8 mouse cellular contexts compared by ENCODE assay signal in the genomic region with DNA sequence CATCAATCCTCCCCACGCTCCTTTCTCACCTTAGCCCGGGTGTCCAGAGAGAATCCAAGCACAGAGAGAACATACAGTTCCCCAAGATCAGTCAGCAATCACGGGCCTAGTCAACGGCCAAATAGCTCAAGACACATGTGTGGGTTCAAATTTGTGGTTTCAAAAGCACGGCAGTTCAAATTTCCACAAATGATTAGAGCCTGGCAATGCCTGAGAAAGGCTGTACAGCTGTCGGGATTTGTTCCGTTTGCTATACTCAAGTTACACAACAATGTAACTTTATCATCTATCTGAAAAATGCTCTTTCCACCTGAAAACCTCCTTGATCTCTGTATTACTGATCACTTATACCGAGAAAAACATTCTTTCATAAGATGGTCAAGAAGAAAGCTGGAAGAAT. TPM values are rescaled to one million over a fixed set of nuclear protein-coding genes. Genes with fewer than 3 reads are reported as not detected.
DNase-seq lines count a peak whose midpoint lies in the region; ATAC-seq lines count a peak whose summit lies in the region.

No protein-coding gene starts in this region.

- peak overlapping the region; percentile 90 for H3K4me2 ChIP-seq in kidney, embryonic 16.5 days (replicated peaks; ENCODE audit: low read depth, low read length)
- H3K4me2 ChIP-seq in intestine, embryonic 16.5 days (ENCODE audit: low read depth, low read length), result peak overlapping the region; percentile 97
- H3K4me2 ChIP-seq in neural tube, embryonic 12.5 days (replicated peaks), result peak overlapping the region; percentile 96

- peak overlapping the region; percentile 44; the same call in 1 of the 2 replicates for H3K9ac ChIP-seq in kidney, embryonic 16.5 days (replicated peaks; ENCODE audit: low read length)
- peak overlapping the region; percentile 55; the same call in 1 of the 2 replicates for H3K9ac ChIP-seq in intestine, embryonic 16.5 days (ENCODE audit: low read depth, low read length)
- H3K9ac ChIP-seq in neural tube, embryonic 12.5 days, result no peak overlapping the region

- peaks cover 7% of the 10 kb centered on the region; the same call in 1 of the 2 replicates for H3K9me3 ChIP-seq in kidney, embryonic 16.5 days (ENCODE audit: low read length)
- peaks cover 6% of the 10 kb centered on the region for H3K9me3 ChIP-seq in forebrain, embryonic 10.5 days
- no peaks in the 10 kb centered on the region for H3K9me3 ChIP-seq in intestine, embryonic 16.5 days (ENCODE audit: control insufficient read depth, low read length)
- H3K9me3 ChIP-seq in neural tube, embryonic 12.5 days, result 0 out of 2 replicates have a peak, but pooled peaks cover 7% of the 10 kb centered on the region

- peaks cover 7% of the 10 kb centered on the region for H3K4me1 ChIP-seq in kidney, embryonic 16.5 days (ENCODE audit: insufficient read depth, low read length)
- peaks cover 24% of the 10 kb centered on the region for H3K4me1 ChIP-seq in forebrain, embryonic 10.5 days
- H3K4me1 ChIP-seq in intestine, embryonic 16.5 days (ENCODE audit: control insufficient read depth, insufficient read depth, low read length), result peaks cover 4% of the 10 kb centered on the region
- H3K4me1 ChIP-seq in neural tube, embryonic 12.5 days, result peaks cover 9% of the 10 kb centered on the region; the same call in 1 of the 2 replicates

- 46% methylated on average over 8 of the region's 8 CpGs for WGBS in kidney, embryonic 16.5 days
- WGBS in forebrain, embryonic 10.5 days, result 74% methylated on average over 8 of the region's 8 CpGs
- 56% methylated on average over 8 of the region's 8 CpGs for WGBS in intestine, embryonic 16.5 days
- 73% methylated on average over 8 of the region's 8 CpGs for WGBS in neural tube, embryonic 12.5 days

- H3K27ac ChIP-seq in kidney, embryonic 16.5 days (ENCODE audit: low read length), result peak overlapping the region; percentile 60
- peak overlapping the region; percentile 85 for H3K27ac ChIP-seq in forebrain, embryonic 10.5 days
- H3K27ac ChIP-seq in intestine, embryonic 16.5 days (ENCODE audit: low read length), result no peak overlapping the region
- no peak overlapping the region for H3K27ac ChIP-seq in neural tube, embryonic 12.5 days

- no peaks in the 10 kb centered on the region for H3K36me3 ChIP-seq in kidney, embryonic 16.5 days (ENCODE audit: insufficient read depth, low read length)
- no peaks in the 10 kb centered on the region for H3K36me3 ChIP-seq in forebrain, embryonic 10.5 days (replicated peaks)
- no peaks in the 10 kb centered on the region for H3K36me3 ChIP-seq in intestine, embryonic 16.5 days (ENCODE audit: control insufficient read depth, insufficient read depth, low read length)
- H3K36me3 ChIP-seq in neural tube, embryonic 12.5 days, result no peaks in the 10 kb centered on the region

- DNase-seq in kidney, adult 8-10 months, result no peak
- DNase-seq in forebrain, embryonic 10.5 days (ENCODE audit: extremely low spot score, low spot score), result no peak
- DNase-seq in adrenal gland, postnatal 25 days, result no peak
- no peak for DNase-seq in right cerebral cortex, postnatal 4 days
- no peak for DNase-seq in cerebellum, postnatal 10 days

- ATAC-seq in kidney, embryonic 16.5 days (ENCODE audit: low FRiP score, low TSS enrichment), result no peak
- no peak; the same call in 1 of the 2 replicates for ATAC-seq in intestine, embryonic 16.5 days
- ATAC-seq in neural tube, embryonic 12.5 days (ENCODE audit: low FRiP score, low read depth), result no peak; the same call in 1 of the 2 replicates

- no peaks in the 10 kb centered on the region for H3K27me3 ChIP-seq in kidney, embryonic 16.5 days (ENCODE audit: insufficient read depth, low read length)
- peaks cover 37% of the 10 kb centered on the region for H3K27me3 ChIP-seq in forebrain, embryonic 10.5 days (ENCODE audit: poor library complexity, severe bottlenecking)
- no peaks in the 10 kb centered on the region for H3K27me3 ChIP-seq in intestine, embryonic 16.5 days (replicated peaks; ENCODE audit: control insufficient read depth, insufficient read depth, low read length)
- no peaks in the 10 kb centered on the region for H3K27me3 ChIP-seq in neural tube, embryonic 12.5 days (replicated peaks)

- H3K4me3 ChIP-seq in kidney, embryonic 16.5 days (ENCODE audit: low read length), result peak overlapping the region; percentile 67
- peak overlapping the region; percentile 72 for H3K4me3 ChIP-seq in forebrain, embryonic 10.5 days
- peak overlapping the region; percentile 74 for H3K4me3 ChIP-seq in intestine, embryonic 16.5 days (ENCODE audit: low read length)
- peak overlapping the region; percentile 59 for H3K4me3 ChIP-seq in neural tube, embryonic 12.5 days

RNA-seq across cellular contexts. Expression of gene Mfsd4b1, which starts 0.5 kb away (rescaled TPM):
- polyA plus RNA-seq in kidney, embryonic 16.5 days (2015; fragmentation: Nextera tagmentation; extraction: Ambion mirVana), result 9.0 and 12.0 TPM in 2 replicates
- polyA plus RNA-seq in forebrain, embryonic 10.5 days (2016; fragmentation: Nextera tagmentation; extraction: Ambion mirVana), result 0.12 TPM in 1 of 2 replicates, not detected in the other
- polyA plus RNA-seq in intestine, embryonic 16.5 days (2015; fragmentation: Nextera tagmentation; extraction: Ambion mirVana), result 1.4 and 3.4 TPM in 2 replicates
- polyA plus RNA-seq in neural tube, embryonic 12.5 days (2016; fragmentation: Nextera tagmentation; extraction: Ambion mirVana), result 0.31 TPM in 1 of 2 replicates, not detected in the other
- 2.8 TPM in 2 replicates for total RNA-seq in adrenal gland, postnatal 25 days (2021)

RNA-seq across cellular contexts. Expression of gene Mfsd4b5, which starts 39.1 kb away (rescaled TPM):
- 7.0 and 7.5 TPM in 2 replicates for polyA plus RNA-seq in kidney, embryonic 16.5 days (2015; fragmentation: Nextera tagmentation; extraction: Ambion mirVana)
- not detected in 2 replicates for polyA plus RNA-seq in forebrain, embryonic 10.5 days (2016; fragmentation: Nextera tagmentation; extraction: Ambion mirVana)
- 0.29 and 0.43 TPM in 2 replicates for polyA plus RNA-seq in intestine, embryonic 16.5 days (2015; fragmentation: Nextera tagmentation; extraction: Ambion mirVana)
- polyA plus RNA-seq in neural tube, embryonic 12.5 days (2016; fragmentation: Nextera tagmentation; extraction: Ambion mirVana), result 0.10 and 0.13 TPM in 2 replicates
- total RNA-seq in adrenal gland, postnatal 25 days (2021), result 0.81 and 1.0 TPM in 2 replicates

Comparison
In these comparisons a context has a peak if more than half of its experiments do, and no peak if none do; other contexts are left out.
1. H3K27ac ChIP-seq: peak in kidney, embryonic 16.5 days (single experiment) and forebrain, embryonic 10.5 days (single experiment); none in intestine, embryonic 16.5 days (single experiment) and neural tube, embryonic 12.5 days (single experiment).
2. Peak in every context shown above with its lines, with median percentiles within 50 percentile points of each other: H3K4me2 ChIP-seq and H3K4me3 ChIP-seq.